Mouse (Mus musculus) lung, adult 18-20 months (tissue): Measurements from ENCODE around the gene Lrrc49.

ENCODE experiments used
- DNase-seq, 2 experiments: peaks; one replicate each; pipeline ENCODE4 v3.0.0; 2022; ENCODE audit warnings: mixed read lengths in 2 of 2

Lrrc49 gene

DNA sequence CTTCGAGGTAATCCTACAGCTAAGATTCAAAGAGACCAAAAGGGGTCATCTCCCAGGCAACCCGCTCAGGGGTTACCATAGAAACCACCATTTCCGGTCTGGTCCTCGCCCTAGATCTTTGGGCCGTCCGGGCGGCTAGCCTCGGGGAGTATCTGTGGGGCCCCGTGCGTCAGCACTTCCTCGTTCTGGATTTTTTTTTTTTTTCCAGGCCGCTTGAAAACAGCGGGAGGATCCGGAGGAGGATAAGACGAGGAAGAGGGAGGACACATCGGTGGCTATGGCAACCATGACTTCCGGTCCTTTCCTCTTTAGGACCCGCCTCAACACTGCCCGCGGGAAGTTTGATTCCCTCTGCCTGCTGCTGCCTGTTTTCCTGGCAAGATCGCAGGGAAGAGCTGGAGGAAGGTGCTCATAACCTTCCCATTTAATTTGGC lies at the start of gene Lrrc49:
Lrrc49 (minus strand) TSS at position 268 of the 434 bp plus-strand sequence.
- peak; percentile 89 to 91 for DNase-seq

DNA sequence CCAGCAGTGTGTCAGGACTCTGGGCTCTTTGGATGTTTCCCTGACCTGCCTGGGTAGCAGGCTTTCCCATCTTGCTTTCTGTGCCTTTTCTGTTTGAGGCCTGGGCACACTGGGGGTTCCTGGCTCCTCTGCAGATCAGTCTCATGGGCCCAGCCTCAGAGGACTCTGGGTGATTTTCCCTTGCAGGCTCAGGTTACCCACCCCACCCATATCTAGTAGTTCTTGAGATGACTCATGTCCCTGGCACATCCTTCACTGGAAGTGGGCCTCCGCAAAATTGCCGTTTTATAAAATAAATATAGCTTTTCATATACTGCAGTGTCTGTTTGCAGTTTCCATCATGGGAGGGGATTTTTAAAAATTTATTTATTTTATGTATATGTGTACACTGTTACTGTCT lies 46.4 kb upstream of the Lrrc49 start:
- DNase-seq = no peak

DNA sequence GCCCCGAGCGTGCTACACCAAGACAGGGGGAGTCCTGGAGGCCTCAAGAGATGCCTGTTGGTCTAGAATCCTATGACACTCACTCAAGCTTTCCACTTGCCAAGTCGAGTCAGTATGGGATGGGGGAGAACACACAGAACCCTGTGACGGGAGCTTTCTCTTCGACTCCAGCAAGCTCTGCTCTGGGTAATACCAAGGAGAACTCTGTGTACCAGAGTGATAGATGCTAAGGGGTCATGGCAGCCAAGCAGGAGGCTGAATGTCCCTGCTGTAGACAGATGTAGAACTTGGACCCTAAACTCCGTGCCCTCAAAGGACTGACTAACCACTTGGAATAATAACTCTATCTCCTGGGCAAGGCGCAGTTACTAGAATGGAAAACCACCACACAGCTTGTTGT lies 37.0 kb upstream of the Lrrc49 start:
- no peak for DNase-seq

DNA sequence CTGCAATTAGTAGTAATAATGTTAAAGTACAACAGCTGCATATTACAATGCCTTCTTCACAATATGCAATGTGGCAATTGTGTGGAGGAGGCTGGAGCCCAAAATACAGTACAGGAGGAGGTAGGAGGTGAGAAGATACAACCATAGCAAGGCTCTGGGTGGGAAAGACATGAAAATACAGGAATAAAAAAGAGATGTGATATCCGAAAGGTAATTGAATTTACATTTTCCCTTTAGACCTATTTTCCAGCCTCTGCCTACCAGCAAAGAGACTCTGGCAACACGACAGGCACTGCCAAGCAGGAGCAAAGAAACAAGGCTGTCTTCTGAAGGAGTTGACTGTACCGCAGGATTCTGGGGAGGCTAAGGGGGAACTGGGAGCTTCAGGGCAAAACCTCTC lies 31.7 kb upstream of the Lrrc49 start:
- no peak for DNase-seq

DNA sequence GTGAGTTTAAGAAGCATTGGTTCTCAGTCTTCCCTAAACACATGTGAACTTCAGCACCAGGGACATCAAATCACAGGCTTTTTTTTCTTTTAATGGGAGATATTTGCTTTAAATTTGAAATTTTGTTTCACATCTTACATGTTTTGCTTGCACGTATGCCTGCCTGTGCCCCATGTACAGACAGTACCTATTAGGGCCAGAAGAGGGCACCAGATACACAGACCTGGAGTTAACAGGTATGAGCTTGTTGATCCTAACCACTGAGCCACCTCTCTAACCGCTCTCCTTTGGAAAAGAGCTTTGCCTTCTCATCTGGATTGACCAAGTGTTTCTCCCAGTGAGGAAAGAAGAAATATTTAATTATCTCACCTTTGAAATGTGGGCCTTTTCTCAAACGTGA lies 30.3 kb upstream of the Lrrc49 start:
- DNase-seq = peak; percentile 57 to 73

DNA sequence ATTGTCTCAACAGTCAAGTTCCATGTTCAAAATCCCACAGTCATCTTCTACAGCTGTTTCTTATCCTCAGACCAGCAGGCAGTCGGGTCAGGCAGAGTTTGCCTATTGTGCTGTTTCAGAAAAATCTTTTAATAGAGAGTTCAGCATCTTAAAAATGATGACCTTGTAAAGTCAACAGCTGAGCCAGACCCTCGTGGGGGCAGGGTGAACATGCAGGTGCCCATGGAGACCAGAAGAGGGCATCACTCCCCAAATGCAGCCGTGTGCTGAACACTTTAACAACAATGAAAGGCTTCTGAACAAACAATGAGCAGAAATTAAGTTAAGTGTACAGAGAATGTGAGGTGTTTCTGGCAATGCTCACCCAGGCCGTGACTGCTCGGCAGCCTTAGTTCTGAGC lies 27.9 kb upstream of the Lrrc49 start:
- no peak for DNase-seq

DNA sequence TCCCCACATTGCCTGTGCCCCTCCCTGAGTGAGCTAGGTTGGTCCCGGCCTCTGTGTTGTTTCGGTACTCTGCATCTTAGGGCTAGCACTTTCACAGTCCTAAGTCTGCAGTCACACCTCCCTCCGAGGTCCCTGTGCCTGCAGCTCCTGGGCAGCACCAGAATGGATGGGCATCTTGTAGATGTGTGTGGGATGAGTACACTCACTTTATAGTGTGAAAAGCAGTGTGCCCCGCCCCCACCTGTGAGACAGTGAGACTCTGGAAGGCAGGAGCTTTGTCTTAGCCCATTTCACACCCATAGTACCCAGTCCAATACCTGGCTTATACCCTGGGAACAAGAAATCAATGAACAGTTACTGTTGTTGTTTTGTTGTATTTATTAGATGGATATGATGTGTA lies 27.3 kb upstream of the Lrrc49 start:
- DNase-seq = no peak

DNA sequence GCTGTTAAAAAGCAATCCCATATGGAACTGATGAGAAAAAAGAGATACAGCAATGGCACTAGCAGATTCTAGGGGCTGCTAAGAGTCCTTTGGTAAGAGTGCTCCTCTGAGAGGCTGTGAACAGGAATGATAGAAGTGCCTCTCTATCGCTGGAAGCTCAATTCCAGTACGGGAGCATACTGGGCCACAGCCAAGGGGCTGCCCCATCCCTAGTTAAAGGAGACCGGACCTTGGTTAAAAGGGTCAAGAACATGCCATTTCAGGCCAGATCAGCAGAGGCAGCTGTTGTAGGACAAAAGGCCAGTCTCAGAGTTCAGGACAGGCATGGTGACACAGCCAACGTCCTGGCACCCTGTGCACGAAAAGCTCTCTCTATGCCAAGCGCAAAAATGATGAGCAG lies 26.2 kb upstream of the Lrrc49 start:
- no peak for DNase-seq

DNA sequence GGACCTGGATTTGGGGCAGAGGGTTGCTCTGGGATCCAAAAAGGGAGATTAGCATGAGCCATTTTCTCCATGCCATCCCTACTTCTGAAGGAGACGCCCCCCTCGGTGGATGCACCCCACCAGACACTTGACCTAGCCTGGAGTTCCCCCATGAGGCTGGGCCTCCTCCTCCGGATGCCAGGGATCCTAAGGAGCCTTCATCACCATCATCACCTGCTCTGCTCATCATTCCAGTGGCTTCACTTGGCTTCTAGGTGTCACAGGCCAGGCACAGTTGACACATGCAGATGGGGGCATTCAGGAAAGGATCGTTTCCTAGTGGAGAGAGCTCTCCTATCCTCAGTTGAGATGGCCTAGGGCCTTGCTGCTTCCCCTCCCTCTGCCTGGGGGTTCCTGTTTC lies 25.7 kb upstream of the Lrrc49 start:
- no peak for DNase-seq

DNA sequence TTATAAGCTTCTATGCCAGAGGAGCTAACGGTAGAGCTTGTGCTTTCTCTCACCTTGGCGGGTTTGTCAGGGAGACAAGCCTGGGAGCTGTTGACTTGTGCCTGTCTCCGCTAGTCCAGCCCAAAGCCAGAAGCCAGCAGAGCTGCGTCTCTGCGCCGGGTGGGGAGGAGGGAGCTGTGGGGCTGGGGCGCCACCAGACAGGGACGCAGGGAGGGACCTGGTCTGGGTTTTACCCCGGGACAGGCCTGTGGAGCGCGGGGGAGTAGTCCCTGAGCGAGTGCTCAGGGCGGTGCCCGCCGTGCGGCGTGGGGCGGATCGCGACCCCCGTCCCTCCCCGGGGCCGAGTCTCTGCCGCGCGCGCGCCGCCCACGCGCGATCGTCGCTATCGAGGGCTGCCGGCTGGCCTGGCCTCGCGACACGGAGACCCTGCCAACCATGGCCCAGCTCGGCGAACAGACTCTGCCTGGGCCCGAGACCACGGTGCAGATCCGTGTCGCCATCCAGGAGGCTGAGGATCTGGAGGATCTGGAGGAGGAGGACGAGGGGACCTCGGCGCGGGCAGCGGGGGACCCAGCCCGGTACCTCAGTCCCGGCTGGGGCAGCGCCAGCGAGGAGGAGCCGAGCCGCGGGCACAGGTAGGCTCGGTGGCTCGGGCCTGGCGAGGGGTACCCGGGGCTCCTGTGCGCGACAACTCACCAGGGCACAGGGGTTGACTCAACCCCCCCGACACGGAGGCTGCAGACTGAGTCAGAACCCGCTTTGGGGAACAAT lies 25.0 kb upstream of the Lrrc49 start, which contains the start of gene Larp6:
Larp6 (plus strand) TSS at position 219 of the 771 bp plus-strand sequence.
- peak; percentile 14 to 29 for DNase-seq

DNA sequence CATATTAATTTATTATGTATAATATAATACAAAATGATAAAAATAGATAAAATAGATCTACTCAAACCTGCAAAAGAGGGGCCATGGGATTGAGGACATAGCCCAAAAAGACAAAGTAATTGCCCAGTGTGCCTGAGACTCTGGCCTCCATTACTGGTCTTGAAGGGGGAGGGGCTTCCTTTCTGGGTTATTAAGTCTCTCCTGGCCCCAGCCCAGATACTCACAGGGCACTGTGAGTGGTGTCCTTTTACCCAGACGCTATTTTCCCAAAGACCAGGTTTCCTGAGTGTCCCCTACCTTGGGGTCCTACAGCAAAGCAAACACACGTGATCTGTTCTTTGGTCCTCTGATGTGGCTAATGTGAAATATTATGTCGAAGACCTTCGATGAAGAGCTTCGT lies 24.1 kb upstream of the Lrrc49 start:
- no peak for DNase-seq

DNA sequence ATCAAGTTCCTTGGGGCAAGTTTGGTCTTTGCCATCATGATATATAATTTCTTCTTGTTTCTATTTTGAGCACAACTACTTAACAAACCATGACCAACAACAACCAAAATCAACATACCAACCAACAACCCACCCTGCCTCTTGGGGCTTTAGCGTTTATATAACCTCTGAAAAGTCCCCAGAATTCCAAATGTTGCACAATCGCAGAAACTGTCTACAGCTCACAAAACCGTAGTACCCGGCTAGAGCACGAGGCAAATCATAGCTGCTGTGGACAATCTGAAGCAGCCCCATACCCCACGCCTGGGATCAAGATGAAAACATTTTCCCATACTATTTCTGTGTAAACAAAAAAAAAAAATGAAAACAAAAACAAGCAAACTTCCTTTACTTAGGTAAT lies 21.8 kb upstream of the Lrrc49 start:
- DNase-seq = no peak

DNA sequence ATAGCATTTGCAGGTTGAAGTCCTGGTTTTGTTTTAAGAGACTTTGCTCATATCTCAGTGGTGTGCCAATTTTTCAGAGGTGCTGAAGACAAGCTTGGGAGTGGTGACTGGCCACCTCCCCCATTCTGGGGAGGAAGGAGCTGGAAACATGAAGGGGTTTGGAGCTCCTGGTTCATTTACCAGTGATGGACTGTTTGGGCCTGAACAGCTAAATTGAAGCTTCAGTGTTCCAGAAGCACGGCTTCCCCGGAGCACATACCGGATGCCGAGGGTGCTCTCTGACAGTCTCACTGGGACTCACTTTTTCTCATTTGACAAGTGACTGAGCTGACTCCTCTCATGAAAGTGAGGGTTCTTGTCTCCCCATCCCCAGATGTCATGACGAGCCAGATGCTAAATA lies 20.6 kb upstream of the Lrrc49 start:
- DNase-seq = no peak

DNA sequence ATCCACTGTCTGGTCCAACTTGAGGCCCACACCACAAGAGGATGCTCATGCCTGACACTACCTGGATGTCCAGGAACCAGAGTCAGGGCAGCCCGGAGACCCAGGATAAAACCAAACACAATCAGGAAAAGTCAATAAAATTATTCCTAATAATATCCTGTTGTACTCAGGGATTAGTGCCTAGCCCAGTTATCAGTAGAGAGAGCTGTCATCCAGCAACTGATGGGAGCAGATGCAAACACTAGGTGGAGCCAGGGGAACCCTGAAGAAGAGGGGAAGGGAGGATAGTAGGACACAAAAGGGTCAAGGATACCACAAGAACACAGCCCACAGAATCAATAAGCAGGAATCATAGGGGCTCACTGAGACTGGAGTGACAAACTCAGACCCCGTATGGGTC lies 19.6 kb upstream of the Lrrc49 start:
- DNase-seq = no peak

DNA sequence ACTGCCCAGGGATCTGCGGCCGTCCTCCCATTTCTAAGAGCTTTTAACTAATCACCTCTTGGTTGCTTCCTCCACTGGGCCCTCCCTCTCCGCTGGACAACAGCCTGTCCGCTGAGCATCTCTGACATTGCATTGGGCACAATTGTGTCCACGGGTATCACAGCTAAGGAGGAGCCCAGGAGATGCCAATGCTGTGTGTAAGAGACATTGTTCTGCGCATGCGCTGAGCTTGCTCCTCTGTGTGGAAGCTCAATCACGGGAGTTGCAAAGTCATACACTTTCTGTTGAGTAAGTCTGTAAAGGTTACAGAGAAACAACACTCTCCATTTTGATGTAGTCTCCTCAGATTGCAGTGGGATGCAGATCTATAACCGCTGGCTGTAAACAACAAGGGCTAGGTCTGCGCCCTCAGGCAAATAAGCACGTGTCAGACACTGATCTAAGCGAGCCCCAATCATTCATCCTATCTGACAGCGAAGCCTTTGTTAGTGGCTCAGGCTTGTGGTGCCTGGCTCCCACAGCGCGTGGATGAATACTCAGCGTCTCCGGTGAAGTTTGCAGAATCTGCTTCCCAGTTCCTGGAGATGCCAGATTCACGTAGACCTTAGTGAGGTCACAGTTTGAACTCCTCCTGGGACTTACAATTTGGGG lies 11.7 kb upstream of the Lrrc49 start:
- no peak for DNase-seq

DNA sequence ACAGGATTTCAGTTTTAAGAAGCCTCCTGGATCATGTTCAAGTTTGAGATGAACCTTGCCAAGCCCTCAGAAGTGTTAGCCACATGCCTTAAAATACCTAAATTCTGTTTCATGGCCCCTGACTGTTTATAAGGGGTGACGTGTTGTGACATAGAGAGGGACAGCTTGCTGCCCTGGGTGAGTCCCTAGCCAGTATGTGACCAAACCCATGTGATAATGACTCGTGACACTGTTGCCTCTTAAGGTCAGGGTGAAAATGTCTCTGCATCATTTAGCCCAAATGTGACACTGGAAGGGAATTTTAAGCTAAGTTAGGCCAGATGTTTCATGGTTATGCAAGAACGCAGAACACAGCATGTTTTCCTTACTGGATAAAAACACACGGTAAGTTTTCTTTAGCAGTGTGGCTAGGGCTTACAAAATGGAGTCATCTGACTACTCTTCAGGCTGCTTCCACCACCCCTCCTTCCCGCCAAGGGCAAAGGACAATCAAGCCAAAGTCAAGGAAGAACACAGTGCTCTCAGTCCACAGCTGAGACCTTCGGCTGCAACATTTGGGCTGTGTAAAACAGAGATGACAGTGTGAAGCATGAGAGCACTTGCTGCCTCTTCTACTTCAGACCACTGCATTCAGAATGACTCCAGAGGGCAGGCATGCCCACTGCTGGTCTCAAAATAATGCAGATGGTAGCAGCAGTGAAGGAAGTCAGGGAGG lies 8.5 kb upstream of the Lrrc49 start:
- peak; percentile 12 to 43 for DNase-seq

DNA sequence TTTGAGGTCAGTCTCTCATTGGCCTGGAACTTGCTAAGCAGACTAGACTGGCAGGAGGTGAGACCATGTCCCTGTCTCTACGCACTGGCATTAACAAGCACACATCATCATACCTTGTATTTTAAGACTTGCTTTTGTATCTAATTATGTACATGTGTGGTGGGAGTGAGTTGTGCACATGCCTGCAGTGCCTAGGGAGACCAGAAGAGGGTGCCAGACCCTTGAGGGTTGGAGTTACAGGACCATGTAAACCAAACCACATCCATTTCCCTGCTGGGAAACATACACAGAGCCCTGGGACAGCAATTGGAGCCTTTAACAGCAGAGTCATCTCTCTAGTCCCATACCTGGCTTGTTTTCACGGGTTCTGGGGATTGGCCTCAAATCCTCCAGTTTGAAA lies 6.0 kb upstream of the Lrrc49 start:
- no peak for DNase-seq

DNA sequence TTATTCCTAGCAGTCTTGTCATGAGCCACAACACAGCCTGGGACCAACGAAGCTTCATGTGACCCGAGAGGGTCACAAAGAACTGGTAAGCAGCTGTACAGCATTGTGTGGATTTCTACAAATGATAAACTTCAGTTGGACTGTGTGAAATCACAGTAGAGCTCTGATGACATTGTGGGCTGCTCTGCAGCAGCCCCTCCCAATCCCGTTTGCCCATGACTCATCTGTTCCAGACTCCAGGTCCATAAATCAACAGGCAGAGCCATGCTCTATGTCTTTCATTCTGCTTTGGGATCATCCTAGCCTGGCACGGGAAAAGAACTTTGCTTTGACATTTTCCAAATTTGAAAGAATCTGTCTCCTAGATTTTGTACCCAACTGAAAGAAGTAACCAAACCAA lies 4.7 kb upstream of the Lrrc49 start:
- DNase-seq = peak in 1 of 2 experiments; percentile 13

DNA sequence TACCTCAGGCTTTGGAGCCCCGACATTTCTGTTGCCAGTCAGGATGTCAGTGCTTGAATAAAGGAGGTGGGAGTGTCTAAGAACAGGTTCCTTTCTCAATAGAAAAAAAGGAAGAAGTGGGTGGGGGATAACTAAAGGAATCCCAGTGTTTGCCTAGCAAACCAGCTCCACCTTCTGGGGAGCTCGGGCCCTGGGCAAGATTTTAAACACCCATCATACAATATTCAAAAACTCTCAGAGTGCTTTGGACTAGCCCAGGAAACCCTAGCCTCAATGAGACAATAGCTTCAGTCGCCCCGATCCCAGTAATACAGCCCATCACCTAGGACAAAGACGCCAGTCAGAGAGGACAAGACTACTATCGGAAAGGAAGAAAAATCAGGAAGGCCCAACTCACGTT lies 543 bp downstream of the Lrrc49 start:
- peak in 1 of 2 experiments; percentile 58 for DNase-seq

DNA sequence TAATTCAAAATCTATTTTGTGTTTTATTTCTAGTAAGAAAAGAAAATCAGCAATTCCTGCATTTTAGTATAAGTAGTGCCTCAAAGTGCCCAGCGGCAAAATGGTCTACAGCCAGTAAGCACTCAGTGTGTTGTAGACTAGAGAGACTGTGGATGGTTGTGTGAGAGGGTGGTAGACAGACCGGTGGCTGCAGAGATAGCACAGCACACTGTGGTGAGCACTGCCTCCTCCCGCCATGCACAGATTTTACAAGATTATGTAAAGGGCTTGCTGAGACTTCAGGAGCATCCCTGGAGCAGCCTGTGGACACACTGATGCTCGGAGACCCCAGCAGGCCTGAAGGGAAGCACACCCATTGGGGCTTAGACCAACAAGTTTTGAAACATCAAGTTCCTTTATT lies 5.2 kb downstream of the Lrrc49 start:
- DNase-seq = no peak

DNA sequence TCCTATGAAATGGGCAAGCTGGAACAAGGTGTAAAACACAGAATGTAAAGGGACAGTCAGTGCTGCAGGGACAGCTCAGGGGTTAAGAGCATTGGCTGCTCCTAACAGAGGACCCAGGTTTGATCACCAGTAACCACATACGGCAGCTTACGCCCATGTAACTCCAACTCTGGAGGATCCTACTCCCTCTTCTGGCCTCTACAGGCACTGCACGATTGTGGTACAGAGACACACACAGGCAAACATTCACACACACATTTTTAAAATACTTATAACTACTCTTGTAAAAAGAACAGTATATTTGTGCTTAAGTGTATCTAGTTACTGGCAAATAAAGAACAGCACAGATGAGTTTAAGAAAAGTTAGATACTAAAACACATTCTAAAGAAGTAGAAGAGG lies 7.0 kb downstream of the Lrrc49 start:
- DNase-seq = no peak

DNA sequence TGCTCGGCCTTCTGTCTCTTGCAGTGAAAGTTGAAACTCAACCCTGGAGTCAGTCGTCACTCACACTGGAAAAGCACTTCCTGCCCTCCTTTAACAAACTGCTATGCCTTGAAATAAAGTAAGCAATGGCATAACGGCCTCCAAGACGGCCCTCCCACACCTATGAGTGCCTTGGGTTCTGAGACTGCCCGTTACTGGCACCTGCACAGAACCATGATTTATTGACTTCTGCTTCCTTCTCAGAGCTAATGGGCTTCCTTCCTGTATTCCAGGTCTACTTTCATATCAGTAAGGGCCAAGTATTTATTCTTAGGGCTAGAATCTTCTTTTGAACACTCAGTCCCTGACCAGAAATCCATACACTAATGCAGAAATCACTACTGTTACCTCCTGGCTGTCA lies 9.0 kb downstream of the Lrrc49 start:
- no peak for DNase-seq

DNA sequence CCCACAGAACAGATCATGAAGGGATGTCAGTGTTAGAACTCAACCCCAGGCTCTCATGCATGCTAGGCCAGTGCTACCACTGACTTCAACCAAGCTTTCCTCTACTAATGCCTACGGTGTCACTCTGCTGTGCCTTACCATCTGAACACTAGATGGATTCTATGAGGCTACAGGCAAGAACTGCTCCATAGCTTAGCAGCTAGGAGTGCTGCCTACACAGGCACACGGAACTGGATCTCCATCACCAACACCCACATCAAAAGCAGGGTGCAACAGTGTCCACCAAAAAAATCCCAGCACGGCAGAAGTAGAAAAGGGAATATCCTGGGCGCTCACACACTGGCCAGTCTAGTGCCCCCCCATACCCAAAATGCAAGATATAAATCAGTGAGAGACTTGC lies 11.5 kb downstream of the Lrrc49 start:
- DNase-seq = no peak

DNA sequence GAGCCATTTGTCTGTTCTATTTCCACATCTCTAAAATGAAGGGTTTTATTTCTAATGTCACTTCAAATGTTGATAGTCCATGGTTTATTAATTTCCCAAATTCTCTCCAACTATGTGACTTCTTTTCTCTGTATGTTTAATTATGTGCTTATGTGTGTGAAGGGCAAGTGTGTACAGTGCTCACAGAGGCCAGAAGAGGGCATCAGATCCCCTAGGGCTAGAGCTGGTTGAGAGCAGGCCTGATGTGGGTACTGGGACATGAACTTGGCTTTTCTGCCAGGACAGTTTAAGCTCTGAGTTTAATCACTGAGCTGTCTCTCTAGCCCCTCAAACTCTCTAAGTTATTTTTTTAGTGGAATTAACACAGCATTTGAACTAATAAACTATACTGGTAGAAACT lies 13.2 kb downstream of the Lrrc49 start:
- no peak for DNase-seq
